Mouse (Mus musculus): Measurements from ENCODE around the gene Gm17720.
"Not testable (repeated sequence)": the region's sequence is repeated elsewhere in the genome, so short reads cannot be mapped to it uniquely, and the experiment has no call there.

Gm17720 gene

GRCm38 (mm10) chr8:110039659-110040058, 62.9 kb downstream of the Gm17720 start, which contains the start of gene Chst4:
Chst4 (minus strand) TSS chr8:110039740.
- DNase-seq (ENCODE audit: low spot score in 2 of 2): no peak

- DNase-seq (ENCODE audit: low spot score in 2 of 2): peak in 1 of 2 experiments; percentile 8
These were observed 63.3 kb downstream of the Gm17720 start for GRCm38 (mm10) chr8:110039216-110039615.

GRCm38 (mm10) chr8:110036156-110036555, 66.4 kb downstream of the Gm17720 start:
- no peak for DNase-seq (ENCODE audit: low spot score in 2 of 2)

- DNase-seq (ENCODE audit: low spot score in 2 of 2): no peak
These were observed 68.2 kb downstream of the Gm17720 start for GRCm38 (mm10) chr8:110034331-110034730.

- DNase-seq (ENCODE audit: low spot score in 2 of 2): not testable (repeated sequence)
These were observed 68.8 kb downstream of the Gm17720 start for GRCm38 (mm10) chr8:110033771-110034170.

All from right cerebral cortex, adult 2 months (tissue).